Comparison of ENCODE assay signal across 28 mouse cellular contexts in the genomic region with DNA sequence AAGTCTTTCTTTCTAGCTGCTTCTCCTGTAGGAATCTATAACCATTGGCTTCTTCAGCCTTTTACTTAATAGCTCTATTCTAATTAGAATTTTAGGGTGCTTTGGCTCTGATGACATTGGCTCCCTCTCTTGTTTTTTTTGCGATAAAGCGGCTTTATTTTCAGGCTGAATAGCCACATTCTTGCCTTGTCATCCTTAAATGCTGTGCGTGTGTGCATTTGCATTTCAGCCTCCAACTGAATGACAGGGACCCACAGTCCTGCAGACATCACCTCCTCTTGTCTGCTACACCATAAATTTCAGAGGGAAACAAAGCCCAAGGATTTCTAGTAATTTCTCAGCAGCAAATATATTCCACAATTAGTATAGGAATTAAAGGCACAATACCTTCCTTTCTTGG. TPM values are rescaled to one million over a fixed set of nuclear protein-coding genes. Genes with fewer than 3 reads are reported as not detected.
DNase-seq lines count a peak whose midpoint lies in the region; ATAC-seq and TF ChIP-seq lines count a peak whose summit lies in the region.
"Had no signal": no experiment of that assay in that cellular context is flagged by ENCODE, and none has a peak within 500 bp of the region (broad histone marks: within the 10 kb centered on the region; RNA-seq: fewer than 3 reads in every experiment).

No protein-coding gene starts in this region.

- no peaks in the 10 kb centered on the region for H3K36me3 ChIP-seq in hindbrain, embryonic 11.5 days (ENCODE audit: control insufficient read depth, insufficient read depth, low read length)
- no peaks in the 10 kb centered on the region for H3K36me3 ChIP-seq in hindbrain, embryonic 16.5 days (ENCODE audit: control insufficient read depth, insufficient read depth, low read length)
- no peaks in the 10 kb centered on the region for H3K36me3 ChIP-seq in midbrain, embryonic 15.5 days (replicated peaks)
- no peaks in the 10 kb centered on the region for H3K36me3 ChIP-seq in midbrain, postnatal 0 days (ENCODE audit: insufficient read depth, low read length)
- H3K36me3 ChIP-seq in forebrain, postnatal 0 days (ENCODE audit: insufficient read depth): no peaks in the 10 kb centered on the region
- H3K36me3 ChIP-seq: heart, embryonic 13.5 days; kidney, embryonic 15.5 days; limb, embryonic 13.5 days; liver, embryonic 12.5 days had no signal

- TF ChIP-seq CTCF in midbrain, postnatal 0 days (IDR thresholded peaks at IDR 0.05): no peak
- no peak for TF ChIP-seq CTCF in forebrain, postnatal 0 days (IDR thresholded peaks at IDR 0.05; ENCODE audit: low read depth)

- H3K4me1 ChIP-seq in hindbrain, embryonic 11.5 days (replicated peaks; ENCODE audit: control insufficient read depth, insufficient read depth, low read length): no peaks in the 10 kb centered on the region
- H3K4me1 ChIP-seq in hindbrain, embryonic 16.5 days (ENCODE audit: control insufficient read depth, insufficient read depth, low read depth, low read length): peaks cover 8% of the 10 kb centered on the region
- peaks cover 18% of the 10 kb centered on the region for H3K4me1 ChIP-seq in midbrain, embryonic 15.5 days
- peaks cover 6% of the 10 kb centered on the region; the same call in 1 of the 2 replicates for H3K4me1 ChIP-seq in midbrain, postnatal 0 days (ENCODE audit: insufficient read depth, low read length)
- no peaks in the 10 kb centered on the region for H3K4me1 ChIP-seq in forebrain, postnatal 0 days (ENCODE audit: insufficient read depth)
- H3K4me1 ChIP-seq: heart, embryonic 13.5 days; kidney, embryonic 15.5 days; limb, embryonic 13.5 days; liver, embryonic 12.5 days; megakaryocyte, embryonic 14.5 days had no signal

- intact Hi-C loops in left cerebral cortex, postnatal 14 days (cut with DNase I): no loop called here

- 50% methylated on average over 3 of the region's 3 CpGs for WGBS in hindbrain, embryonic 11.5 days
- 28% methylated on average over 3 of the region's 3 CpGs for WGBS in hindbrain, embryonic 16.5 days
- WGBS in midbrain, embryonic 15.5 days: 27% methylated on average over 3 of the region's 3 CpGs
- WGBS in midbrain, postnatal 0 days: 28% methylated on average over 3 of the region's 3 CpGs
- WGBS in forebrain, postnatal 0 days: 18% methylated on average over 3 of the region's 3 CpGs

- H3K27ac ChIP-seq in hindbrain, embryonic 11.5 days (ENCODE audit: low read depth, low read length): no peak overlapping the region
- H3K27ac ChIP-seq in hindbrain, embryonic 16.5 days (ENCODE audit: low read depth, low read length): no peak overlapping the region
- no peak overlapping the region for H3K27ac ChIP-seq in midbrain, embryonic 15.5 days
- no peak overlapping the region for H3K27ac ChIP-seq in midbrain, postnatal 0 days (ENCODE audit: low read depth, low read length)
- H3K27ac ChIP-seq in forebrain, postnatal 0 days (ENCODE audit: low read depth, low read length): no peak overlapping the region
- H3K27ac ChIP-seq: heart, embryonic 13.5 days; kidney, embryonic 15.5 days; left cerebral cortex, adult 2 months; limb, embryonic 13.5 days; liver, embryonic 12.5 days; stomach, postnatal 0 days had no signal

- H3K4me3 ChIP-seq in hindbrain, embryonic 11.5 days (ENCODE audit: low read depth, low read length): no peak overlapping the region
- no peak overlapping the region for H3K4me3 ChIP-seq in hindbrain, embryonic 16.5 days (ENCODE audit: low read length)
- no peak overlapping the region for H3K4me3 ChIP-seq in midbrain, embryonic 15.5 days
- H3K4me3 ChIP-seq in midbrain, postnatal 0 days (ENCODE audit: low read depth, low read length): no peak overlapping the region
- no peak overlapping the region for H3K4me3 ChIP-seq in forebrain, postnatal 0 days (ENCODE audit: low read depth, low read length)
- H3K4me3 ChIP-seq: heart, embryonic 13.5 days; kidney, embryonic 15.5 days; left cerebral cortex, adult 2 months; limb, embryonic 13.5 days; liver, embryonic 12.5 days; megakaryocyte, embryonic 14.5 days had no signal

- no peaks in the 10 kb centered on the region for H3K27me3 ChIP-seq in hindbrain, embryonic 11.5 days (ENCODE audit: control insufficient read depth, insufficient read depth, low read length)
- no peaks in the 10 kb centered on the region for H3K27me3 ChIP-seq in hindbrain, embryonic 16.5 days (replicated peaks; ENCODE audit: control insufficient read depth, insufficient read depth, low read length)
- H3K27me3 ChIP-seq in midbrain, embryonic 15.5 days (replicated peaks): no peaks in the 10 kb centered on the region
- no peaks in the 10 kb centered on the region for H3K27me3 ChIP-seq in midbrain, postnatal 0 days (ENCODE audit: insufficient read depth, low read length)
- no peaks in the 10 kb centered on the region for H3K27me3 ChIP-seq in forebrain, postnatal 0 days (ENCODE audit: insufficient read depth, low read length)
- H3K27me3 ChIP-seq: heart, embryonic 13.5 days; kidney, embryonic 15.5 days; limb, embryonic 13.5 days; liver, embryonic 12.5 days; megakaryocyte, embryonic 14.5 days had no signal

- H3K9me3 ChIP-seq in hindbrain, embryonic 11.5 days (ENCODE audit: control insufficient read depth, low read length): no peaks in the 10 kb centered on the region
- no peaks in the 10 kb centered on the region for H3K9me3 ChIP-seq in hindbrain, embryonic 16.5 days (ENCODE audit: control insufficient read depth, low read length)
- H3K9me3 ChIP-seq in midbrain, embryonic 15.5 days: no peaks in the 10 kb centered on the region
- no peaks in the 10 kb centered on the region for H3K9me3 ChIP-seq in midbrain, postnatal 0 days (ENCODE audit: low read length)
- H3K9me3 ChIP-seq in forebrain, postnatal 0 days (ENCODE audit: low read length): no peaks in the 10 kb centered on the region
- H3K9me3 ChIP-seq: heart, embryonic 13.5 days; kidney, embryonic 15.5 days; limb, embryonic 13.5 days; liver, embryonic 12.5 days; megakaryocyte, embryonic 14.5 days had no signal

- H3K9ac ChIP-seq in hindbrain, embryonic 11.5 days (ENCODE audit: low read depth, low read length): no peak overlapping the region
- no peak overlapping the region for H3K9ac ChIP-seq in hindbrain, embryonic 16.5 days (ENCODE audit: low read depth, low read length)
- no peak overlapping the region for H3K9ac ChIP-seq in midbrain, embryonic 15.5 days
- H3K9ac ChIP-seq in midbrain, postnatal 0 days (replicated peaks; ENCODE audit: low read length, poor library complexity, severe bottlenecking): no peak overlapping the region
- H3K9ac ChIP-seq in forebrain, postnatal 0 days: no peak overlapping the region
- H3K9ac ChIP-seq: heart, embryonic 13.5 days; kidney, embryonic 15.5 days; limb, embryonic 13.5 days; liver, embryonic 12.5 days; liver, postnatal 0 days had no signal

- ATAC-seq in hindbrain, embryonic 11.5 days (ENCODE audit: low FRiP score): no peak
- ATAC-seq in hindbrain, embryonic 16.5 days: no peak; the same call in 1 of the 2 replicates
- 0 out of 2 replicates have a peak, but pooled peaks have one; percentile 49 for ATAC-seq in midbrain, embryonic 15.5 days (replicated peaks)
- no peak for ATAC-seq in midbrain, postnatal 0 days (ENCODE audit: low FRiP score)
- ATAC-seq in forebrain, postnatal 0 days: peak; percentile 27; the same call in 1 of the 2 replicates
- ATAC-seq: liver, embryonic 12.5 days; liver, postnatal 0 days had no signal

- H3K4me2 ChIP-seq in hindbrain, embryonic 11.5 days (replicated peaks; ENCODE audit: low read depth, low read length): no peak overlapping the region
- H3K4me2 ChIP-seq in hindbrain, embryonic 16.5 days (ENCODE audit: low read length): no peak overlapping the region
- no peak overlapping the region for H3K4me2 ChIP-seq in midbrain, embryonic 15.5 days
- no peak overlapping the region for H3K4me2 ChIP-seq in midbrain, postnatal 0 days (ENCODE audit: low read depth, low read length, poor library complexity, severe bottlenecking)
- H3K4me2 ChIP-seq in forebrain, postnatal 0 days (ENCODE audit: low read depth): no peak overlapping the region
- H3K4me2 ChIP-seq: heart, embryonic 13.5 days; kidney, embryonic 15.5 days; limb, embryonic 13.5 days; liver, embryonic 12.5 days had no signal

- peak; percentile 6 for DNase-seq in hindbrain, embryonic 11.5 days (ENCODE audit: low spot score)
- no peak for DNase-seq in midbrain, postnatal 0 days (ENCODE audit: low spot score)
- no peak for DNase-seq in forebrain, postnatal 0 days
- DNase-seq in left cerebral cortex, postnatal 14 days (ENCODE audit: low spot score in 2 of 2): no peak
- DNase-seq in heart, adult 18-20 months: no peak
- DNase-seq: adrenal gland, postnatal 25 days; B cell, adult 2 months; cerebellum, adult 2 months; cerebellum, postnatal 14 days; heart, postnatal 10 days; kidney, adult 18-20 months; kidney, postnatal 25 days; liver, postnatal 0 days; lung, postnatal 4 days; right cerebral cortex, adult 18-20 months; right cerebral cortex, postnatal 4 days; thymus, adult 18-20 months; thymus, postnatal 25 days had no signal

RNA-seq across cellular contexts. Expression of a gene that starts 23.4 kb away (rescaled TPM):
- polyA plus RNA-seq in hindbrain, embryonic 11.5 days (2014; fragmentation: Nextera tagmentation; extraction: Ambion mirVana): 9.9 and 10.5 TPM in 2 replicates
- polyA plus RNA-seq in hindbrain, embryonic 16.5 days (2015; fragmentation: Nextera tagmentation; extraction: Ambion mirVana): 31.2 and 35.5 TPM in 2 replicates
- 34.8 and 35.7 TPM in 2 replicates for polyA plus RNA-seq in midbrain, embryonic 15.5 days (2015; fragmentation: Nextera tagmentation; extraction: Ambion mirVana)
- 159 and 190 TPM in 2 replicates for total RNA-seq in midbrain, postnatal 0 days (2014; rRNA removed)
- polyA plus RNA-seq in midbrain, postnatal 0 days (2015; fragmentation: Nextera tagmentation; extraction: Ambion mirVana): 27.3 and 31.3 TPM in 2 replicates
- 87.9 and 133 TPM in 2 replicates for total RNA-seq in forebrain, postnatal 0 days (2014; rRNA removed)
- 12.1 and 25.1 TPM in 2 replicates for polyA plus RNA-seq in forebrain, postnatal 0 days (2015; fragmentation: Nextera tagmentation; extraction: Ambion mirVana)
- total RNA-seq in left cerebral cortex, postnatal 14 days (2021): 100 to 1,000 TPM; 392 to 420 TPM
- under 1 TPM; 0.42 to 0.90 TPM for total RNA-seq in heart, adult 18-20 months (2021)
- total RNA-seq: hematopoietic stem cell, adult 5-6 weeks had no signal
- polyA plus RNA-seq: liver, embryonic 12.5 days; liver, postnatal 0 days had no signal

Comparison
In these comparisons a context has a peak if more than half of its experiments do, and no peak if none do; other contexts are left out.
1. ATAC-seq: peak in midbrain, embryonic 15.5 days (single experiment) and forebrain, postnatal 0 days (single experiment); none in hindbrain, embryonic 11.5 days (single experiment), hindbrain, embryonic 16.5 days (single experiment) and midbrain, postnatal 0 days (single experiment).